Mouse (Mus musculus): ENCODE results near the gene Cd200r1. TPM values are rescaled to one million over a fixed set of nuclear protein-coding genes. Genes with fewer than 3 reads are reported as not detected.
"Not testable (repeated sequence)": the region's sequence is repeated elsewhere in the genome, so short reads cannot be mapped to it uniquely, and the experiment has no call there.

Gene Cd200r1
- polyA plus RNA-seq, 1 experiment: not detected

GRCm38 (mm10) chr16:44812468-44813065, 47.0 kb downstream of the Cd200r1 start:
- no peaks in the 10 kb centered on the region for H3K4me1 ChIP-seq (ENCODE audit: control insufficient read depth, insufficient read depth, low read length)
- H3K27me3 ChIP-seq (ENCODE audit: control insufficient read depth, insufficient read depth, low read length, poor library complexity, severe bottlenecking): no peaks in the 10 kb centered on the region
- H3K9me3 ChIP-seq (replicated peaks; ENCODE audit: control insufficient read depth, insufficient read depth, low read length, poor library complexity, severe bottlenecking): no peaks in the 10 kb centered on the region
- no peak overlapping the region for H3K4me3 ChIP-seq (ENCODE audit: low read depth, low read length)
- TF ChIP-seq CTCF (IDR thresholded peaks at IDR 0.05; ENCODE audit: low read depth, low read length) (no peak), EP300 (IDR thresholded peaks at IDR 0.05; ENCODE audit: insufficient read depth, low read depth, low read length) (no peak), POLR2A (IDR thresholded peaks at IDR 0.05; ENCODE audit: insufficient read depth, low read length) (no peak)
- H3K36me3 ChIP-seq (ENCODE audit: control insufficient read depth, insufficient read depth, low read length, poor library complexity, severe bottlenecking): no peaks in the 10 kb centered on the region
- H3K9ac ChIP-seq (ENCODE audit: low read depth, poor library complexity, severe bottlenecking): no peak overlapping the region
- no peak overlapping the region for H3K27ac ChIP-seq (ENCODE audit: insufficient read depth, low read length)

GRCm38 (mm10) chr16:44818010-44818409, 52.5 kb downstream of the Cd200r1 start:
- H3K27ac ChIP-seq (ENCODE audit: insufficient read depth, low read length): no peak overlapping the region
- H3K9me3 ChIP-seq (replicated peaks; ENCODE audit: control insufficient read depth, insufficient read depth, low read length, poor library complexity, severe bottlenecking): no peaks in the 10 kb centered on the region
- H3K36me3 ChIP-seq (ENCODE audit: control insufficient read depth, insufficient read depth, low read length, poor library complexity, severe bottlenecking): no peaks in the 10 kb centered on the region
- no peaks in the 10 kb centered on the region for H3K4me1 ChIP-seq (ENCODE audit: control insufficient read depth, insufficient read depth, low read length)
- H3K9ac ChIP-seq (ENCODE audit: low read depth, poor library complexity, severe bottlenecking): no peak overlapping the region
- no peak for TF ChIP-seq POLR2A (IDR thresholded peaks at IDR 0.05; ENCODE audit: insufficient read depth, low read length)
- no peak for TF ChIP-seq EP300 (IDR thresholded peaks at IDR 0.05; ENCODE audit: insufficient read depth, low read depth, low read length)
- TF ChIP-seq CTCF (IDR thresholded peaks at IDR 0.05; ENCODE audit: low read depth, low read length): no peak
- no peaks in the 10 kb centered on the region for H3K27me3 ChIP-seq (ENCODE audit: control insufficient read depth, insufficient read depth, low read length, poor library complexity, severe bottlenecking)
- H3K4me3 ChIP-seq (ENCODE audit: low read depth, low read length): no peak overlapping the region

- Histone ChIP-seq H3K9me3 (replicated peaks; ENCODE audit: control insufficient read depth, insufficient read depth, low read length, poor library complexity, severe bottlenecking) (no peaks in the 10 kb centered on the region; the same call in 1 of the 2 replicates), H3K4me3 (ENCODE audit: low read depth, low read length) (no peak overlapping the region), H3K27ac (ENCODE audit: insufficient read depth, low read length) (no peak overlapping the region), H3K9ac (ENCODE audit: low read depth, poor library complexity, severe bottlenecking) (no peak overlapping the region), H3K4me1 (ENCODE audit: control insufficient read depth, insufficient read depth, low read length) (no peaks in the 10 kb centered on the region), H3K36me3 (ENCODE audit: control insufficient read depth, insufficient read depth, low read length, poor library complexity, severe bottlenecking) (no peaks in the 10 kb centered on the region), H3K27me3 (ENCODE audit: control insufficient read depth, insufficient read depth, low read length, poor library complexity, severe bottlenecking) (no peaks in the 10 kb centered on the region)
- TF ChIP-seq CTCF (IDR thresholded peaks at IDR 0.05; ENCODE audit: low read depth, low read length) (no peak), POLR2A (IDR thresholded peaks at IDR 0.05; ENCODE audit: insufficient read depth, low read length) (no peak), EP300 (IDR thresholded peaks at IDR 0.05; ENCODE audit: insufficient read depth, low read depth, low read length) (no peak)
Observed at GRCm38 (mm10) chr16:44820545-44820944, 55.0 kb downstream of the Cd200r1 start.

GRCm38 (mm10) chr16:44832286-44832685, 66.8 kb downstream of the Cd200r1 start:
- Histone ChIP-seq H3K4me1 (ENCODE audit: control insufficient read depth, insufficient read depth, low read length) (no peaks in the 10 kb centered on the region), H3K36me3 (ENCODE audit: control insufficient read depth, insufficient read depth, low read length, poor library complexity, severe bottlenecking) (no peaks in the 10 kb centered on the region)
- TF ChIP-seq CTCF (IDR thresholded peaks at IDR 0.05; ENCODE audit: low read depth, low read length) (no peak), POLR2A (IDR thresholded peaks at IDR 0.05; ENCODE audit: insufficient read depth, low read length) (no peak), EP300 (IDR thresholded peaks at IDR 0.05; ENCODE audit: insufficient read depth, low read depth, low read length) (no peak)

GRCm38 (mm10) chr16:44833189-44833588, 67.7 kb downstream of the Cd200r1 start:
- H3K27ac ChIP-seq (ENCODE audit: insufficient read depth, low read length); H3K36me3 ChIP-seq (ENCODE audit: control insufficient read depth, insufficient read depth, low read length, poor library complexity, severe bottlenecking); H3K9me3 ChIP-seq (replicated peaks; ENCODE audit: control insufficient read depth, insufficient read depth, low read length, poor library complexity, severe bottlenecking); H3K4me1 ChIP-seq (ENCODE audit: control insufficient read depth, insufficient read depth, low read length); H3K9ac ChIP-seq (ENCODE audit: low read depth, poor library complexity, severe bottlenecking); H3K4me3 ChIP-seq (ENCODE audit: low read depth, low read length); H3K27me3 ChIP-seq (ENCODE audit: control insufficient read depth, insufficient read depth, low read length, poor library complexity, severe bottlenecking): not testable (repeated sequence)

More at GRCm38 (mm10) chr16:44832286-44832685, 66.8 kb downstream of the Cd200r1 start:
- Histone ChIP-seq H3K9me3 (replicated peaks; ENCODE audit: control insufficient read depth, insufficient read depth, low read length, poor library complexity, severe bottlenecking) (no peaks in the 10 kb centered on the region), H3K9ac (ENCODE audit: low read depth, poor library complexity, severe bottlenecking) (no peak overlapping the region), H3K27ac (ENCODE audit: insufficient read depth, low read length) (no peak overlapping the region), H3K27me3 (ENCODE audit: control insufficient read depth, insufficient read depth, low read length, poor library complexity, severe bottlenecking) (no peaks in the 10 kb centered on the region), H3K4me3 (ENCODE audit: low read depth, low read length) (no peak overlapping the region)

Other genes with a start within 250 kb of the Cd200r1 start
- 0.88 and 1.3 TPM in 2 replicates for gene Boc, start 206.8 kb upstream of the Cd200r1 start, polyA plus RNA-seq (2011; ENCODE audit: insufficient read depth, insufficient read length, low read depth, missing spikeins)
- gene Nepro, start 41.4 kb upstream of the Cd200r1 start, polyA plus RNA-seq (2011; ENCODE audit: insufficient read depth, insufficient read length, low read depth, missing spikeins): 28.6 and 32.1 TPM in 2 replicates
- 15.3 and 17.3 TPM in 2 replicates for gene Gtpbp8, start 19.4 kb upstream of the Cd200r1 start, polyA plus RNA-seq (2011; ENCODE audit: insufficient read depth, insufficient read length, low read depth, missing spikeins)
- not detected in 2 replicates for gene Cd200r4, start 46.0 kb downstream of the Cd200r1 start, polyA plus RNA-seq (2011; ENCODE audit: insufficient read depth, insufficient read length, low read depth, missing spikeins)
- not detected in 2 replicates for gene Cd200r2, start 101.4 kb downstream of the Cd200r1 start, polyA plus RNA-seq (2011; ENCODE audit: insufficient read depth, insufficient read length, low read depth, missing spikeins)
- not detected in 2 replicates for gene Cd200r3, start 177.9 kb downstream of the Cd200r1 start, polyA plus RNA-seq (2011; ENCODE audit: insufficient read depth, insufficient read length, low read depth, missing spikeins)